Mouse (Mus musculus): Measurements from ENCODE around the gene Calb2.

Calb2 gene

DNA sequence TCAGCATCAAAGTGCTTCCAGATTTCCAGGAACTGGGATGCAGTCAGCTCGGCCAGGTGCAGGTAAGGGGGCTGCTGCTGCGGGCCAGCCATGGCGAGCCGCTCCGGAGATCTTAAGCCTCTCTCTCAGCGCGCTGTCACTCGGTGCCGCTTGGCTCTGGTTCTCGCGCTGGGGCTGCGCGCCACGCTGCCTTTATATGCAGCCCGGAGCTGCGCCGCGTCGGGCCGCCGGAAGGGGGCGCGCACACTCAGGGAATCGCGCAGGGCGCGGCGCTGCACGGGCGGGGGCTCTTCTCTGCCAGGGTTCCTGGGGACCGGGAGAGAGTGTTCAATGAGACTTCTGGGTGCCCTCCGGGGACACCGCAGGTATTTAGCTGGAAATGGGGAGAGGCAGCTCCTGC is at the start of gene Calb2:
Calb2 (minus strand) TSS at position 165 of the 400 bp plus-strand sequence.
- DNase-seq, result peak; percentile 22

GRCm38 (mm10) chr8:110217681-110218131 is 49.7 kb upstream of the Calb2 start:
- peak; percentile 99 for DNase-seq

GRCm38 (mm10) chr8:110217198-110217597 is 49.2 kb upstream of the Calb2 start:
- no peak for DNase-seq

- DNase-seq, result no peak
Measured at GRCm38 (mm10) chr8:110216253-110216652, 48.2 kb upstream of the Calb2 start.

DNA sequence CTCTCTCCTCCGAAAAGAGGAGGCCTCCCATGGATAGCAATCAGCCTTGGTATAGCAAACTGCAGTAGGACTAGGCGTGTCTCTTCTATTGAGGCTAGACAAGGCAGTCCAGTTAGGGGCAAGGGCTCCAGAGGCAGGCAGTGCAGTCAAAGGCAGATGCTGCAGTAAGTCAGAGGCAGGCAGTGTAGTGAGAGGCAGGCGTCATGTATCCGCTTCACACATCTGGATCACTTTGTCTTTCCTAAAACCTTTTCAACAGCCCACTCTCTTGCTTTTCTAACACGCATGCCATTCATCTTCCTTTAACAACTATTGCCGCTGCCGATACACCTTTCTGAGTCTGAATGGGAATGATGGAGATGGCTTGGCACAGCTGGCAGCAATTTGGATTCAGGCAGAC is 47.4 kb upstream of the Calb2 start, which contains the start of gene Cmtr2:
Cmtr2 (plus strand) TSS at position 301 of the 400 bp plus-strand sequence.
- no peak for DNase-seq

GRCm38 (mm10) chr8:110201806-110202205 is 33.8 kb upstream of the Calb2 start:
- DNase-seq, result no peak

GRCm38 (mm10) chr8:110196678-110197077 is 28.7 kb upstream of the Calb2 start:
- DNase-seq, result peak; percentile 23

DNA sequence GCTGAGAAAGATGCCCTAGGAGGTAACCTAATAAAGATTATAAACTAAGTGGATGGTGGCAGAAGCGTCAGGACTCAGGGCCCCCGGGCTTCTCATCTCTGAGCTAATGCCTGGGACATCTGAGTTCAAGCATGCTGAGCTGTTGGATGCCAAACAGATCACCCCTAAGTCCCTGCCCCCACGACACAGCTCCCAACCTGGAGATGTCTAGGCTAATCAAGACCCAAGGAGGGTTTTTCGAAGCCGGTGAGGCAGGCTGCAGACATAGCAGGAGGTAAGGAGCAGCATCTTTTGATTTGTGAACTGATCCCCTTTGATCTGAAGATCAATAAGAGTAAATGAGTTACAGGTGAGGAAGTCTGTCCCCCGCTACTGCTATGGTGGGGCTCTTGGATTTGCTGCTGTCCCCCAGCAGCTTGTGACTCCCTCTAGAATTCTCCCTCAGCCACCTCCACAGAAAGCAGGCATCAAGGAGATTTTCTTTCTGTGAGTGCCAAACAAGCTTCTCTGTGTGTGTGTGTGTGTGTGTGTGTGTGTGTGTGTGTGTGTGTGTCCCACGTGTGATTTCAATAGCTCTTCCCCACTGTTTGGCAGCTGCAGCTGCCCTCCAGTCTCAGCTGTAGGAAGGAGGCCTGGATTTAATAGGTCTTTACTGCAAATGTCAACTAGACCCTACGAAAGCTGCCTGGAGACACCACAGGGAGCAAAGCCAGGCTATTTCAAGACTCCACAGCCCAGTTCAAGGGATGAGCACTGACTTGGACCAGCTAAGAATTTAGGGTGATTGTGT is 21.1 kb upstream of the Calb2 start:
- no peak for DNase-seq

DNA sequence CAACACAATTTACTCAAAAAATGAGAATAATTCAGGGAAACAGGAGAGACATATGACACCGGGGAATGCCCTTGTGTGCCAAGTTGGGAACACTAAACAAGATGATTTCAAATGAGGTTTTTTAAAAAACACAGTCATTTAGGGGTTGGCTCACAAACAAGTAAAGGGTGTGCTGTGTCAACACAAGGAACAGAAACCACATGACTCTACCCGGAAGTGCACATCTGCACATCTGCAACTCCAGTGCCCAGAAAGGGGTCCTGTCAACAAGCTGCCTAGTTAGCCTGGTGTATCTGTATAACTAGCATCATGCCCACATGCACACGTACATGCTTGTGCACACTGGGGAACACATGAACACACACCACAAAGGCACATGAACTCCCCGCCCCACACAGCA is 17.5 kb upstream of the Calb2 start:
- no peak for DNase-seq

GRCm38 (mm10) chr8:110183748-110184147 is 15.7 kb upstream of the Calb2 start:
- DNase-seq, result no peak

GRCm38 (mm10) chr8:110182735-110183367 is 14.8 kb upstream of the Calb2 start:
- DNase-seq, result no peak

DNA sequence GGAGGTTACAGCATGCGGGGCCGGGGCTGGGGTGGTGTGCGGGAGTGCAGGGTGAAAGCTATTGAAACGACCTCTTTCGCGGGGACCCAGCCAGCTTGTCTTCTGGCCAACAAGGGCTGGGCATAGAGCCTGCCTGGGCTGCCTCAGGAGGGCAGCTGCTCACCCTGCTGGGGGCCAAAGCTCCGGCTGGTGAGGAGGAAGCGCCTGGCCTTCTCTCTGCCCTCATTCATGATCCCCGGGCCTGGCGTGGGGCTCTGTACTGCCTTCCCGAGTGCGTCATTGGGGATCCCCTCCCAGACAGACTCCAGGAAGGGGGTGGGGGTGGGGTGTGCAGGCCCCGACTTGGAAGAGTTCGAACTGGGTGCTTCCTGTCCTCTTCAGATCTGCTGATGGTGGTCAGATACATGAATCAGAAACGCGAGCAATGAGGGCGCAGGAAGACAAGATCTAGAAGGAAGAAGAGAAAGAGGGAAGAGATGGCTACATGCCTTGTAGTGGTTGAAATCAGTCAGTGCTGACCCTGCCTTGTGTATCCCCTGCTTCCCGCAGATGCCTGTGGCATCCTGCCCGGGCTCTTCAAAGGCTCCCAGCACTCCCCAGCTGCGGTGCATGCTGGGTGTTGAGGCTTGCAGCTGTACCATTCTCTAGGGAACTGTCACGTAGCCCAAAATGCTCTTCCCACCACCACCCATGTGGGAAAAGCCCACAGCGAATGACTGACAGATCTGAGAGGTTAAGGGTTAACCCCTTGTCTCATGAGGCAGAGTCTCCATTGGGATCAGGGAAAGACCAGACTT is 9.5 kb upstream of the Calb2 start:
- DNase-seq, result no peak

DNA sequence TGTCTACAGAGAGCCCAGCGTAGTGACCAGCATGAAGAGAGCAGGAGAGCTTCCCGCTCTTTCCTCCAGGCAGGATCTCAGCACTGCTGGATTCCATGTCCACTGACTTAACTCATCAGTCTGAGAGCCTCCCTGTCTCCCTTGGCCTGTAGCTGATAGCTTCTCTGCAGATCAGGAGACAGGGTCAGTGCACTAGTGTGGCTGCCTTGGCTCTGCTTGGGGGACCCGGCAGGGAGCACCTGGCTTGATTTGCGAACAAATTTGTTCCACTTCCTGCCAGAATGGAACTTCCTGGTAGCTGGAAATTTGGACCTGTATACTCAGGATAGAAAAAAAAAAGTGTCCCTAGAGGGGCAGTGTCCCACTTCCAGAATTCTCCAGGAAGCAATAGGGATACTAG is 6.8 kb upstream of the Calb2 start:
- no peak for DNase-seq

DNA sequence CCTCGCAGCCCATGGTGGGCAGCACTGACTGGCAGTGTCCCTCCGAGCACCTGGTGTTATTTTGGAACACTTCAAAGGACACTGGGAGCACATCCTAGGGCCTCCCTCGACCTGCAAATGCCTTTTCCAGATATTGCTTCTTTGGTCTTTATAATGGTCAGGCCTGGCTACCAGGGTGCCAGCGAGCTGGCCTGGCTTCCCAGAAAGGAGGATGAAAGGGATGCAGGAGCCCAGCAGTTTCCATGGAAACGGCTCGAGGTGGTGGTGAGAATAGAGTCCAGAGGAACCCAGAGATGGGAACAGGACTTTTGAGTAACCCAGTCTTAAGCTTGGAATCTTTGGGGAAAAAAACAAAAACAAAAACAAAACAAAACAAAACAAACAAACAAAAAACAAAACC is 4.2 kb upstream of the Calb2 start:
- no peak for DNase-seq

DNA sequence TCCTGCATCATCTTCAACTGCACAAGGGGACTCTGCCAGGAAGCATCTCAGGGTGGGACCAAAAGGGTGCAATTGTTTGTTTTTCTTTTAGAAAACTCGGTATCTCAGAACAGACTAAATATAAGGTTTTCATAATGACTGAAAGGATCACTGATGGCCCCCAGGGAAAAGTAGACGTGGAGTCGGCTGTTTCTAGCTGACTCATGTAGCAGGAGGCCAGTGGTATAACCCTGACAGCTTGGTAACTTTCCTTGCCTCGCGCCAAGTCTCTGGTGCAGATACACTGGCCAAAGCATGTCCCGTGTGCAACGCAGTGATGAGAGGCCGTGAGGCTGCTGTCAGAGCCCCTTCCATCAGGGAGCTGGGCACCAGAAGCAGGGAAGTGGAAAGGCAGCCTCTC is 1.7 kb downstream of the Calb2 start:
- DNase-seq, result no peak

DNA sequence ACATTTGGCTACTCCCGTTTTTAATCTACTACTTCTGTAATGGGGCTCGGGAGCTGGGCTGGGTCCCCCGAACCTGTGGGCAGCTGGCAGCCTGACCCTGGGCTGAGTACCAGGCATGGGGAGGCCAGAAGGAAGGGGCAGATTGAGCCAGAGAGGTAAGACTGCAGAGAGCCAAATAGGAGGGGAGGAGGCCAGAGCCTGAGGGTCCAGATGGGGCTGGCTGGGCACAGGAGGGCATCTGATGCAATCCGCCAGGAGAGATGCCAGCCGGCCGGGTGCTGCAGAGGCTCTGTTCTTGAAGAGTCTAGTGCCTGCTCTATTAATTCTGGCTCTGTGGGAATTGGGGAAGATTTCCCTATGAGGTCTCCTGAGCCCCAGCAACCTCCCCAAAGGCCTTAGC is 6.0 kb downstream of the Calb2 start:
- no peak for DNase-seq

- DNase-seq, result no peak
Measured at GRCm38 (mm10) chr8:110152951-110153350, 15.1 kb downstream of the Calb2 start.

GRCm38 (mm10) chr8:110145538-110145937 is 22.5 kb downstream of the Calb2 start:
- peak; percentile 32 for DNase-seq

GRCm38 (mm10) chr8:110140770-110141169 is 27.2 kb downstream of the Calb2 start:
- DNase-seq, result no peak

DNA sequence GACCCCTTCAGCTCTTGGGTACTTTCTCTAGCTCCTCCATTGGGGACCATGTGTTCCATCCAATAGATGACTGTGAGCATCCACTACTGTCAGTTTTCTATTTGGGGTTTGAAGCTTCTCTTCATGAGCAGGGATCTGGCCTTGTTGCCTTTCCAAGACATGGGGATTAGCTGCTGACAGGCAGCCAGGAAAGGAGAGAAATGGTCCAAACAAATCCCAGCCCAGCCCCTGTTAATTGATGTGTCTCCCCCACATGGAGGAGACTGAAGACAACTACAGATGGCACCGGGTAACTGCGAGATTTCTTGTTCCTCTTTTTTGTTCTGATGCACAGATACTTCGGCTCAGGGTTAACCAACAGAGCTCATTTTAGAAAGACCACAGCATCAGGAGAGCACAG is 27.9 kb downstream of the Calb2 start:
- no peak for DNase-seq

- DNase-seq, result no peak
Measured at GRCm38 (mm10) chr8:110135515-110135914, 32.5 kb downstream of the Calb2 start.

DNA sequence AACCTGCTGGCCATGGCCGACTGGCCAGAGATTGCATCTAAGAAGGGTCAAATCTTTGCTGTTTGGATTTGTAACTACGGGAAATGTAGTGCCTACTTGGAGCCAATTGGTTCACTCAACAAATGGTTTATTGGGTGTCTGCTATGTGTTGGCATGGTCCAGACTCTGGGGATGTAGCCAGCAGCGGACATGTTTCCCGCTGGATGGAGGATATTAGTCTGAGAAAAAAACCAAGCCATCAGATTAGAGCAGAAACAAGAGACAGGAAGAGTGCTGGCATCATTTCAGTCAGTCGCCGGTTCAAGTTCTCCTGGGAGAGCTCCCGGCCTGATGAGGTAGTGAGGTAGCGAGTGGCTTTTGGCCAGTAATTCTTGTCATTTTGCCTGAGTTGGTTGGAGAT is 33.8 kb downstream of the Calb2 start:
- no peak for DNase-seq

GRCm38 (mm10) chr8:110130537-110130936 is 37.5 kb downstream of the Calb2 start:
- DNase-seq, result peak; percentile 52

GRCm38 (mm10) chr8:110119715-110120114 is 48.3 kb downstream of the Calb2 start:
- DNase-seq, result no peak

Data from thymus, postnatal 25 days (tissue).